27 mouse cellular contexts compared by ENCODE assay signal in genomic region chr1:173736986-173737385, GRCm38 (mm10). TPM values are rescaled to one million over a fixed set of nuclear protein-coding genes. Genes with fewer than 3 reads are reported as not detected.
A peak's percentile ranks its signal among the peaks of the same experiment; 100 is the strongest.
DNase-seq lines count a peak whose midpoint lies in the region; ATAC-seq and TF ChIP-seq lines count a peak whose summit lies in the region.
"Had no signal": no experiment of that assay in that cellular context is flagged by ENCODE, and none has a peak within 500 bp of the region (broad histone marks: within the 10 kb centered on the region; RNA-seq: fewer than 3 reads in every experiment).

No protein-coding gene starts in this region.

- 63% methylated on average over 2 of the region's 2 CpGs for WGBS in neural tube, embryonic 15.5 days

- H3K27ac ChIP-seq in neural tube, embryonic 15.5 days (replicated peaks): no peak overlapping the region
- H3K27ac ChIP-seq: gastrocnemius, adult 2 months; heart, adult 2 months; hindbrain, embryonic 14.5 days; midbrain, embryonic 10.5 days had no signal

- H3K27me3 ChIP-seq in C2C12 (ENCODE audit: control insufficient read depth, insufficient read depth, insufficient read length) (no peaks in the 10 kb centered on the region), myocyte (ENCODE audit: control insufficient read depth, insufficient read depth, insufficient read length) (no peaks in the 10 kb centered on the region)
- H3K27me3 ChIP-seq in neural tube, embryonic 15.5 days (replicated peaks): no peaks in the 10 kb centered on the region

- no peak for TF ChIP-seq POLR2A in myocyte (IDR thresholded peaks at IDR 0.05; ENCODE audit: insufficient read length, low read depth)

- ATAC-seq in inflammation-experienced regulatory T-cells, adult 6 months: no peak
- no peak for ATAC-seq in neural tube, embryonic 15.5 days (ENCODE audit: low FRiP score)
- ATAC-seq: CD4-positive, CD25-positive, alpha-beta regulatory T cell, adult 4 months; forebrain, embryonic 16.5 days; liver, postnatal 0 days had no signal

- H3K9ac ChIP-seq in neural tube, embryonic 15.5 days (replicated peaks): no peak overlapping the region
- H3K9ac ChIP-seq: hindbrain, embryonic 14.5 days; liver, postnatal 0 days had no signal

- no peaks in the 10 kb centered on the region for H3K79me3 ChIP-seq in C2C12 (ENCODE audit: low read depth)

- H3ac ChIP-seq in C2C12 (ENCODE audit: control insufficient read depth, insufficient read length, low read depth) (no peak overlapping the region), myocyte (ENCODE audit: control insufficient read depth, insufficient read length) (no peak overlapping the region)

- H3K4me3 ChIP-seq in C2C12 (ENCODE audit: insufficient read depth, poor library complexity, severe bottlenecking): no peak overlapping the region
- H3K4me3 ChIP-seq in myocyte: no peak overlapping the region
- H3K4me3 ChIP-seq in neural tube, embryonic 15.5 days (replicated peaks): no peak overlapping the region
- H3K4me3 ChIP-seq: erythroblast, embryonic 14.5 days; gastrocnemius, adult 2 months; heart, adult 2 months; midbrain, embryonic 10.5 days had no signal

- no peaks in the 10 kb centered on the region for H3K4me1 ChIP-seq in neural tube, embryonic 15.5 days
- H3K4me1 ChIP-seq: midbrain, embryonic 10.5 days had no signal

- no peak for TF ChIP-seq CTCF in C2C12 (IDR thresholded peaks at IDR 0.05; ENCODE audit: control insufficient read depth, insufficient read depth, insufficient read length)

- intact Hi-C loops in left cerebral cortex, postnatal 25 days (cut with DNase I): no loop called here

- H3K4me2 ChIP-seq in myocyte (ENCODE audit: low read depth): no peak overlapping the region
- no peak overlapping the region for H3K4me2 ChIP-seq in neural tube, embryonic 15.5 days
- H3K4me2 ChIP-seq: hindbrain, embryonic 14.5 days had no signal

- no peaks in the 10 kb centered on the region for H3K9me3 ChIP-seq in neural tube, embryonic 15.5 days (replicated peaks)
- H3K9me3 ChIP-seq: midbrain, embryonic 10.5 days had no signal

- H3K79me2 ChIP-seq in C2C12 (ENCODE audit: control insufficient read depth, insufficient read depth) (no peaks in the 10 kb centered on the region), myocyte (ENCODE audit: control insufficient read depth, insufficient read depth) (no peaks in the 10 kb centered on the region)

- H3K36me3 ChIP-seq in C2C12 (ENCODE audit: control insufficient read depth, insufficient read depth): no peaks in the 10 kb centered on the region
- no peaks in the 10 kb centered on the region for H3K36me3 ChIP-seq in myocyte (ENCODE audit: control insufficient read depth, insufficient read depth)
- H3K36me3 ChIP-seq in neural tube, embryonic 15.5 days: no peaks in the 10 kb centered on the region
- H3K36me3 ChIP-seq: midbrain, embryonic 10.5 days had no signal

- peak; percentile 2 to 51 for DNase-seq in left cerebral cortex, postnatal 25 days (ENCODE audit: low spot score in 2 of 2)
- DNase-seq in left cerebral cortex, adult 11 months (ENCODE audit: low spot score): no peak
- DNase-seq in brain, adult 2 months (ENCODE audit: low read depth, low spot score): peak; percentile 33
- DNase-seq in kidney, postnatal 4 days: no peak
- DNase-seq: adrenal gland, adult 2 months; cerebellum, adult 11 months; cerebellum, postnatal 14 days; gastrocnemius, adult 2 months; heart, adult 2 months; heart, postnatal 10 days; kidney, adult 2 months; kidney, postnatal 14 days; layer of hippocampus, adult 9-11 months; liver, postnatal 0 days; right cerebral cortex, postnatal 4 days; thymus, adult 2 months had no signal

TF ChIP-seq in C2C12, 6 proteins besides CTCF, POLR2A, EP300 and RAD21:
- peak; percentile 15 for TF ChIP-seq MYOD1 (IDR thresholded peaks at IDR 0.05; ENCODE audit: control insufficient read depth, insufficient read length, low read depth)
- TF ChIP-seq MAX (IDR thresholded peaks at IDR 0.05): no peak
- no peak for TF ChIP-seq USF1 (IDR thresholded peaks at IDR 0.05; ENCODE audit: low read depth)
- TF ChIP-seq FOSL1 (IDR thresholded peaks at IDR 0.05; ENCODE audit: insufficient read depth, low read length, poor library complexity, severe bottlenecking): no peak
TF ChIP-seq in C2C12: peak in this region for 1.

TF ChIP-seq in myocyte, 11 proteins besides CTCF, POLR2A, EP300 and RAD21:
- TF ChIP-seq MYOD1 (IDR thresholded peaks at IDR 0.05; ENCODE audit: control insufficient read depth in 1 of 3, insufficient read length in 2 of 3, low read depth in 2 of 3) (peak; percentile 64 to 77 (median 66)), REST (IDR thresholded peaks at IDR 0.05; ENCODE audit: insufficient read depth, insufficient read length) (no peak), MYOG (IDR thresholded peaks at IDR 0.05; ENCODE audit: control insufficient read depth in 1 of 3, insufficient read depth in 1 of 3, insufficient read length in 2 of 3, low read depth in 2 of 3) (peak in 1 of 3 experiments; percentile 91), CEBPB (IDR thresholded peaks at IDR 0.05; ENCODE audit: insufficient read depth, poor library complexity, severe bottlenecking) (peak; percentile 59; the same call in 1 of the 2 replicates), TCF12 (IDR thresholded peaks at IDR 0.05; ENCODE audit: insufficient read depth, poor library complexity, severe bottlenecking) (peak; percentile 46), POLR2AphosphoS2 (IDR thresholded peaks at IDR 0.05; ENCODE audit: insufficient read length, low read depth) (no peak)

RNA-seq across cellular contexts. Expression of gene Ifi207, which starts 4.6 kb away (rescaled TPM):
- total RNA-seq in left cerebral cortex, postnatal 25 days (2021): under 1 TPM; 0.09 to 0.18 TPM
- 0.04 TPM for polyA plus RNA-seq in C2C12 (2012; fragmentation: generic; extraction: Trizol)
- 0.10 TPM for polyA plus RNA-seq in myocyte (2012; fragmentation: generic; extraction: Trizol)
- under 1 TPM in 2 of 3 experiments, not detected in 1; 0.16 to 0.50 TPM for polyA plus RNA-seq in inflammation-experienced regulatory T-cells, adult 6 months (2017; shearing (Covaris generic))
- 0.27 and 0.65 TPM in 2 replicates for polyA plus RNA-seq in neural tube, embryonic 15.5 days (2015; fragmentation: Nextera tagmentation; extraction: Ambion mirVana)
- total RNA-seq: MEL had no signal
- polyA plus RNA-seq: erythroblast, embryonic 14.5 days; neural tube, embryonic 14.5 days had no signal

RNA-seq across cellular contexts. Expression of gene Ifi204, which starts 29.8 kb away (rescaled TPM):
- total RNA-seq in left cerebral cortex, postnatal 25 days (2021): under 1 TPM in 1 of 2 experiments, not detected in 1; 0.34 TPM
- polyA plus RNA-seq in C2C12 (2012; fragmentation: generic; extraction: Trizol): 4.1 TPM
- 5.2 TPM for polyA plus RNA-seq in myocyte (2012; fragmentation: generic; extraction: Trizol)
- polyA plus RNA-seq in inflammation-experienced regulatory T-cells, adult 6 months (2017; shearing (Covaris generic)): 1 to 10 TPM in 1 of 3 experiments, under 1 TPM in 2; 0.38 to 3.6 (median 0.42) TPM
- 1.3 and 7.2 TPM in 2 replicates for polyA plus RNA-seq in neural tube, embryonic 15.5 days (2015; fragmentation: Nextera tagmentation; extraction: Ambion mirVana)
- total RNA-seq: MEL had no signal
- polyA plus RNA-seq: erythroblast, embryonic 14.5 days had no signal

Comparison
In these comparisons a context has a peak if more than half of its experiments do, and no peak if none do; other contexts are left out.
1. DNase-seq: peak in left cerebral cortex, postnatal 25 days (2 of 2) and brain, adult 2 months (single experiment); none in left cerebral cortex, adult 11 months (single experiment) and kidney, postnatal 4 days (0 of 2).